Mouse (Mus musculus) ES-Bruce4 (cell line): ENCODE results near the gene Rras. TPM values are rescaled to one million over a fixed set of nuclear protein-coding genes. Genes with fewer than 3 reads are reported as not detected.
A peak's percentile ranks its signal among the peaks of the same experiment; 100 is the strongest.

Experiments
- H3K27ac ChIP-seq: 2 replicates; pipeline ENCODE4 v1.5.1; 2012; ENCODE audit warnings: low read length, inconsistent platforms; ENCODE audit not compliant: insufficient read depth
- H3K27me3 ChIP-seq: 2 replicates; pipeline ENCODE4 v1.6.1; 2012; ENCODE audit warnings: mild to moderate bottlenecking, low read length, inconsistent platforms; ENCODE audit not compliant: control insufficient read depth, poor library complexity, insufficient read depth, severe bottlenecking
- H3K36me3 ChIP-seq: 2 replicates; pipeline ENCODE4 v1.6.1; 2012; ENCODE audit warnings: inconsistent platforms, mild to moderate bottlenecking, low read length, moderate library complexity; ENCODE audit not compliant: control insufficient read depth, poor library complexity, insufficient read depth, severe bottlenecking
- H3K4me1 ChIP-seq: one replicate; pipeline ENCODE4 v1.8.1; 2011; ENCODE audit warnings: low read length; ENCODE audit not compliant: control insufficient read depth, insufficient read depth
- H3K4me3 ChIP-seq: 2 replicates; pipeline ENCODE4 v1.5.1; 2011; ENCODE audit warnings: low read depth, mild to moderate bottlenecking, low read length
- H3K9ac ChIP-seq: 2 replicates; pipeline ENCODE4 v1.6.1; 2012; ENCODE audit warnings: low read depth, mild to moderate bottlenecking, inconsistent platforms; ENCODE audit not compliant: poor library complexity, severe bottlenecking
- H3K9me3 ChIP-seq: replicated peaks from 2 replicates; pipeline ENCODE4 v1.6.1; 2012; ENCODE audit warnings: mild to moderate bottlenecking, low read length, inconsistent platforms; ENCODE audit not compliant: control insufficient read depth, poor library complexity, insufficient read depth, severe bottlenecking
- CTCF ChIP-seq: IDR thresholded peaks from one replicate; pipeline ENCODE4 v1.8.1; 2011; ENCODE audit warnings: low read depth, low read length
- EP300 ChIP-seq: IDR thresholded peaks from 2 replicates; pipeline ENCODE4 v1.6.1; 2011; ENCODE audit warnings: low read depth, low read length; ENCODE audit not compliant: insufficient read depth
- POLR2A ChIP-seq: IDR thresholded peaks from one replicate; pipeline ENCODE4 v1.8.1; 2011; ENCODE audit warnings: low read length; ENCODE audit not compliant: insufficient read depth
- polyA plus RNA-seq: library from polyadenylated mRNA; stranded (reverse); fragments of >200 nt; gene quantifications from 2 replicates; pipeline ENCODE4 v1.2.4, GENCODE M21; 2011; ENCODE audit warnings: low read depth; ENCODE audit not compliant: missing spikeins, insufficient read depth, insufficient read length

Rras gene
- polyA plus RNA-seq, 1 experiment, result 72.4 TPM

DNA sequence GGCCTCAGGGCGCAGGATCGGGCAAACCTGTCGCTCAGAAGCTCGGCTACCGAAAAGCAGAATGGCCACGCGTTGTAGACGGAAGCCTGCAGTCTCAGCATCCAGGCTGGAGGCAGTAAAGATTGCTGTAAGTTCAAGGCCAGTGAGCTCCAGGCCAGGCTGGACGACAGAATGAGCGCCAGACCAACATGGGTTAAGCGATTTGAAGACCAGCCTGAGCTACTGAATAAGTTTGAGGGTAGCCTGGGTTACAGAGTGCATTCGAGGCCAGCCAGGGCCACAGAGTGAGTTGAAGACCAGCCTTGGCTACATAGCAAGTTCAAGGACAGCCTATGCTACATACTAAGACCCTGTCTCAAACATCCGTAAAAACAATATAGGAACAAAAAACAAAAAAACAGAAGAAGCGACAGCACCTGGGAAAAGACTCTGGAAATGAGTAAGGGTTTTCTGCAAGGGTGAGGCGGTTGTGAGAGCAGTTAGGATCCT is 19.8 kb upstream of the Rras start:
- H3K9ac ChIP-seq, result peak overlapping the region; percentile 57
- H3K4me1 ChIP-seq, result no peaks in the 10 kb centered on the region
- H3K27ac ChIP-seq, result peak overlapping the region; percentile 27; the same call in 1 of the 2 replicates
- peaks cover 16% of the 10 kb centered on the region for H3K36me3 ChIP-seq
- peak overlapping the region; percentile 92 for H3K4me3 ChIP-seq
- no peak for TF ChIP-seq CTCF
- TF ChIP-seq POLR2A, result no peak
- no peak for TF ChIP-seq EP300
- no peaks in the 10 kb centered on the region for H3K27me3 ChIP-seq
- H3K9me3 ChIP-seq, result no peaks in the 10 kb centered on the region

GRCm38 (mm10) chr7:44998501-44998955 is 19.2 kb upstream of the Rras start, which contains the start of gene Bcl2l12:
TSS of gene Bcl2l12 (minus strand) at chr7:44998712.
- TF ChIP-seq CTCF, result no peak
- peaks cover 21% of the 10 kb centered on the region for H3K36me3 ChIP-seq

GRCm38 (mm10) chr7:44999753-45000152 is 18.0 kb upstream of the Rras start:
- H3K4me1 ChIP-seq, result no peaks in the 10 kb centered on the region
- H3K9me3 ChIP-seq, result no peaks in the 10 kb centered on the region
- H3K27ac ChIP-seq, result no peak overlapping the region
- TF ChIP-seq POLR2A, result no peak
- no peak overlapping the region for H3K4me3 ChIP-seq
- H3K36me3 ChIP-seq, result peaks cover 21% of the 10 kb centered on the region
- no peaks in the 10 kb centered on the region for H3K27me3 ChIP-seq
- no peak overlapping the region for H3K9ac ChIP-seq

More at GRCm38 (mm10) chr7:44998501-44998955, 19.2 kb upstream of the Rras start, which contains the start of gene Bcl2l12:
- no peaks in the 10 kb centered on the region for H3K27me3 ChIP-seq
- no peaks in the 10 kb centered on the region for H3K9me3 ChIP-seq
- H3K9ac ChIP-seq, result peak within 1 kb of the TSS; percentile 57
- H3K27ac ChIP-seq, result peak within 1 kb of the TSS; percentile 27; the same call in 1 of the 2 replicates
- H3K4me3 ChIP-seq, result peak within 1 kb of the TSS; percentile 92
- H3K4me1 ChIP-seq, result no peaks in the 10 kb centered on the region

DNA sequence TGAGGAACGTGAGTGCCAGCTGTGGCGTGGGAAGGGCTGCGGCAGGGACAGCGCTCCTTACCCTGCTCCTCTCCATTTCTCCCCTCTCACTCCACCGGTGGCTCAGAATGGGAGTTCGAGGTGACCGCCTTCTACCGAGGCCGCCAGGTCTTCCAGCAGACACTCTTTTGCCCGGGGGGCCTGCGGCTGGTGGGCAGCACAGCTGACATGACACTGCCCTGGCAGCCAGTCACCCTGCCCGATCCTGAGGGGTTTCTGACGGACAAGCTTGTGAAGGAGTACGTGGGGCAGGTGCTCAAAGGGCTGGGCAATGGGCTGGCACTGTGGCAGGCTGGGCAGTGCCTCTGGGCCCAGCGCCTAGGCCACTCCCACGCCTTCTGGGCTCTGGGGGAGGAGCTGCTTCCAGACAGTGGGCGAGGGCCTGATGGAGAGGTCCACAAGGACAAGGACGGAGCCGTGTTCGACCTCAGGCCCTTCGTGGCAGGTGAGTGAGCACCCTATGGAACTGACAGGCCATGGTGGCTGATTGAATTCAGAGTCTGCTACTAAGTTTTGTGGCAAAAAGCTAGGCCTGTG is 17.1 kb upstream of the Rras start:
- no peak overlapping the region for H3K9ac ChIP-seq
- H3K9me3 ChIP-seq, result no peaks in the 10 kb centered on the region
- TF ChIP-seq EP300 (no peak), POLR2A (no peak), CTCF (no peak)
- H3K27me3 ChIP-seq, result no peaks in the 10 kb centered on the region
- H3K27ac ChIP-seq, result no peak overlapping the region
- no peak overlapping the region for H3K4me3 ChIP-seq
- no peaks in the 10 kb centered on the region for H3K4me1 ChIP-seq
- H3K36me3 ChIP-seq, result peaks cover 19% of the 10 kb centered on the region

DNA sequence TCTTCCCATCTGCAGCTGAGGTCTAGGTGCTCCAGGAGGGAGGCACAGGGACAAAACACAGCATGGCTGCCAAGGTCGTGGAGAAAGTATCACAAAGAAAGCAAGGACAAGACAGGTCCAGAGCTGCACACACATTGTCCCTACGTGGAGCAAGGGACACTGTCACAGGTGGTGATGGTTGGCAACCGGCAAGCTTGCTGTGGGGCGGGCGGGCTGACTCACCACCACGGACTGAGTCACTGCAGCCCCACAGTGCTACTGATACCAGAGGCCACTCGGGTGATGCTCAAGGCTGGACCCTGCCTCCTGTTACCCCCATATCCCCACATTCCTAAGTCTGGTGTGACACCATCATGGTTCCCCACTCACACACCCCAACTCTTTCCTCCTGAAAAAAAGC is 15.3 kb upstream of the Rras start:
- no peak overlapping the region for H3K4me3 ChIP-seq

DNA sequence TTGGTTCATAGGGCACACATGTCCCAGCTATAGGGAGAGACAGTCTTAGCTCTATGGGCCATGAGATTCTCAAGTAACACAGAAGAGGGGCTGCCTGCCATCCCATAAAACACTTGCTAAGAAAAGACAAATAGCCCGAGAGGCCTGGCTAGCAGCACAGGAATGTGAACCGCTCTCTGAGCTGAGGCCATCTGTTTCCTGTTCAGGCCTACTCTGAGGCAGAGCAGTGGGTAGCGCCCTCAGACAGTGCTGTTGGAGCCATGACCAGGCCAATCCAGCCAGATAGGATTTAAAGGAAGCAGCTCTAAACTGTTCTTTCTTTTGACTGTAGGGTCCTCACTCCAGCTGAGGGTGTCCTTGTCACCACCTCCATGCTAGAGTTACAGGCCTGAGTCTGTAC is 13.2 kb upstream of the Rras start:
- TF ChIP-seq CTCF (no peak), POLR2A (no peak), EP300 (no peak)
- H3K9ac ChIP-seq, result no peak overlapping the region
- no peaks in the 10 kb centered on the region for H3K4me1 ChIP-seq
- H3K9me3 ChIP-seq, result no peaks in the 10 kb centered on the region
- H3K4me3 ChIP-seq, result no peak overlapping the region
- peaks cover 28% of the 10 kb centered on the region for H3K36me3 ChIP-seq
- H3K27ac ChIP-seq, result no peak overlapping the region
- H3K27me3 ChIP-seq, result no peaks in the 10 kb centered on the region

More for the DNA sequence above, 15.3 kb upstream of the Rras start:
- H3K9ac ChIP-seq, result no peak overlapping the region
- no peak overlapping the region for H3K27ac ChIP-seq
- H3K9me3 ChIP-seq, result no peaks in the 10 kb centered on the region
- peaks cover 28% of the 10 kb centered on the region for H3K36me3 ChIP-seq
- H3K4me1 ChIP-seq, result no peaks in the 10 kb centered on the region
- TF ChIP-seq POLR2A (no peak), EP300 (no peak), CTCF (no peak)
- no peaks in the 10 kb centered on the region for H3K27me3 ChIP-seq
